Mouse (Mus musculus) thymus, postnatal 14 days (tissue): Measurements from ENCODE around the gene Hif3a.

Experiments
- DNase-seq: peaks from one replicate; pipeline ENCODE4 v3.0.0; 2021

Gene Hif3a

DNA sequence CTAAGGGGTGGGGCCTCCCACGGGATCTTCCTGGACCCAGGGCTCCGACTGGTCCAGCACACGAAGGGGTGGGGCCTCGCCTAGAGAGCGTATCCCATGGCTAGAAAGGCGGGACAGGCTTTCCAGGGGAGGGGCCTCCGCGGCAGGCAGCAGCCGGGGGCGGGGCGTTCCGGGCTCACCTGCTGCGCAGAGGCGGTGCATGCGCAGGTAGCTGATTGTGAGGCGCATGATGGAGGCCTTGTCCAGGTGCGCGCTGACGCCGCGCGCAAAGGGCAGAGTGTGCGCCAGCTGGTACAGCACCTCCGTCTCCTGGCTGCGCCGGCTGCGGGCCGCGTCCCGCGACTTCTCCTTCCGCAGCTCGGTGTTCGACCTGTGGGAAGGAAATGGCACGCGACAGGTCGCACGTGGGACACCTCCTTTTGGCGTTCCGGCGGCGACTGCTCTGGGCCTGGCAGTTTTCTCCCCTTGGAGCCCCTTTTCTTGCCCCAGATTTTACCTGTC lies 6.1 kb downstream of the Hif3a start:
- DNase-seq = peak; percentile 84

DNA sequence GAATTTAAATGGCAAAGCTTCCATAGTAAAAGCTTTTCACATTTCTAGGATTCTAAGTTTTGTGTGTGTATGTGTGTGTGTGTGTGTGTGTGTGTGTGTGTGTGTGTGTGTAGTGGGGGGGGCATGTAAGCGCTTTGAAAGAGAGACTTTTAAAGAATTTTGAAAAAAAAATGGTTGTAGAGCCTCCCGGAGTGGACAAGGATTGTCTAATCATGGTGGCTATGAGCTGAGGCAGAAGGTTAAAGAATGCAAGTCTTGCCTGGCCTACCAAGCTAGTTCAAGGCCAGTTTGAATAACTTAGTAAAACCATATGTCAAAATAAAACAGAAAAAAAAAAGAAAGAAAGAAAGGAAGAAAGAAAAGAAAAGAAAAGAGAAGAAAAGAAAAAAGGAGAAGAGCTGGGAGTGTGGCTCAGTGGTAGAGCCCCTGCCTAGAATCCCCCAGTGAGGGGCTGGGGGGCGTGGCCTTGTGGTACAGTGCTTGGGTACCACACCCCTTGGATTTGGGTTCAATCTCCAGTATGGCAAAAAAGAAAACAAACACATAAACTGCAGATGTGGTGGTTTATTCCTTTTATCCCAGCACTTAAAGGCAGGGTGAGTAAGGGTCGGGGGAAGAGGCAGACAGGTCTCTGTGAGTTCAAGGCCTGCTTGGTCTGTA lies 6.8 kb downstream of the Hif3a start:
- peak; percentile 37 for DNase-seq

GRCm38 (mm10) chr7:17054325-17054989 lies 7.8 kb downstream of the Hif3a start:
- no peak for DNase-seq

- peak; percentile 83 for DNase-seq
These were observed 11.2 kb downstream of the Hif3a start for GRCm38 (mm10) chr7:17050933-17051594.

GRCm38 (mm10) chr7:17050491-17050890 lies 11.7 kb downstream of the Hif3a start:
- DNase-seq = peak; percentile 33

DNA sequence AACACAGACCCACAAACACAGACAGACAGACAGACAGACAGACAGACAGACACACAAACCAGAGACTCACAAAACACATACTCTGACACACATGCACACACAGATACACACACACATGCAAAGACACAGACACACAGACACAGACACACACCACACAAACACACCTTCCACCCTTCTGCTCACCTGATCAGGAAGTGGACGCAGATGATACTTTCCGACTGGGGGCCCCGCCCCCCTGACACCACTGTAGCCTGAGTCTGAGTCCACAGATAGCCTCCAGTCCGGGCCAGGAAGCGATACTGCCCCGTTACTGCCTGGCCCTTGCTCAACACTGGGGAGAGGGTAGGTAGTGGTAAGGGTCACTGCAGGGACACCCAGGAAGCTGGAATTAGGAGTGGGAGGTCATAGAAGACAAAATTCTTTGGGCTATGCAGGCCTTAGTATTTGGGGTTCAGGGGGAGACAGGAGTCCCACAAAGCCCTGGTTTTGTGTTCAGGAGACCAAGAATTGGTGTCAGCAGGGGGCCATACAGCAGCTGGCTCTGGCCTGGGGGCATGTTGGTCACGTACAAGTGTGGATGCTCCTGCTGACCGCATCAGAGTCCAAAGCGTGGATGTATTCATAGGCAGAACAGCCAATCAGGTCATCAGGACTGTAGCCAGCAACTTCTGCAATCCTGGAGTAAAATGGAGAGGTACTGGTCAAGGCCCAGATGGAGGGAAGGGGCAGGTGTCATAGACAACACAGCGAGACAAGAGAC lies 13.6 kb downstream of the Hif3a start:
- no peak for DNase-seq

DNA sequence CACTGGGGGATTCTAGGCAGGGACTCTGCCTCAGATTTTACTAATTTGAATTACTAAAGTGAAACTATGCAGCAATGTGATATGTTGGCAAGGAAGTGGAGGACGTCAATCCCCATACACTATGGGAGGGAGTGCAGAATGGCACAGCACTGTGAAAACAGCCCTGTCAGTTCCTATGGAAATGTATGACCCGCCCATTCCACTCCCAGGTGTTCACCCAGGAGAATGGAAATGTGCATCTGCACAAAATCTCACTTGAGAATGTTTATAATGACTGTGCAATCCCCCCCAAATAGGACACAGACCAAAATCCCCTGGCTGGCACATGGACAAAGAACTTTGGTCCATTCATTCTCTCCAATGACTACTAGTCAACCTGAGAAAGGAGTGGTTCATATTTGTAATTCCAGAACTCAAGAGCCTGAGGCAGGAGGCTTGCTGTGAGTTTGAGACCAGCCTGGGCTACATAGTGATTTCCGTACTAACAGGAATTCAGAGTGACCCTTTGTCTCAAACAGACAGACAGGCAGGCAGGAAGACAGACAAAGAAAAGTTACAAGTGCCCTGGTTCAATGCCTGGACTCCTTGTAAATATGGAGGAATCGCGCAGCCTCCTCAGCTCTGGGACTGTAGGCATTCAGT lies 15.1 kb downstream of the Hif3a start:
- DNase-seq = no peak

DNA sequence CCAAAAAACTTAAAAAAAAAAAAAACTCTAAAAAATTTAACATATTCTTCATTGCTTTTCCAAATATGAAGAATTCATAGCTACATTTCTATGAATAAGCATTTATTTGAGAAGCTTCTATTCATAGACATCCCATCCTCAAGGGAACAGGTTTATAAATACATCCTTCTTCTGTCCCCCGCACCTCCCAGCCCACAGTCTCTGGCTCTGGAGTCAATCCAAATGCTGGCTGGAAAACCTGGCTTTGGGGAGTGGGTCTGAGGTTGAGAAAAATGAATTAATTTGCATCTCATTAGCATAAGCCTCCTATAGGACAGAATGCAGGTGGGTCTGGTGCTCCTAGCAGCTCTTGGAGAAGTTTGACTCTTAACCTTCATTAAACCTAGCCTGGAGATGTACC lies 16.5 kb downstream of the Hif3a start:
- DNase-seq = no peak

DNA sequence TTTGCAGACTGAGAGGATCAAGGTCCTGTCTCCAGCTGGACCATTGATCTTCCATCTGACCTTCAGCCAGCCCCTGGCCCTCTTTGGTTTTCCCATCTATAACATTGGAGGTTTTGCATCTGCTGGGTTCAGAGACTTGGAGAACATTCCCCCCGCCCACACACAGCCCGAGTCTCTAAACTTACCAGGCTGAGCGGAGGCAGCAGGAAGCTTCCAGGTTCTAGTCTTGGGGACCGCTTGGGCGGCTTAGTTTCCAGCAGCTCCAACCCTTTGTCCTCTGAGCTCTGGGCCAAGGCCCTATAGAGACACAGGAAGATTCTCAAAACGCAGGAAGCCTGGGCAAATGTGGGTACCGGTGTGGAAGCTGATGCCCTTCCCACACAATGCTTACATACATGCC lies 22.9 kb downstream of the Hif3a start:
- no peak for DNase-seq

- DNase-seq = no peak
These were observed 24.1 kb downstream of the Hif3a start for GRCm38 (mm10) chr7:17038018-17038695.

DNA sequence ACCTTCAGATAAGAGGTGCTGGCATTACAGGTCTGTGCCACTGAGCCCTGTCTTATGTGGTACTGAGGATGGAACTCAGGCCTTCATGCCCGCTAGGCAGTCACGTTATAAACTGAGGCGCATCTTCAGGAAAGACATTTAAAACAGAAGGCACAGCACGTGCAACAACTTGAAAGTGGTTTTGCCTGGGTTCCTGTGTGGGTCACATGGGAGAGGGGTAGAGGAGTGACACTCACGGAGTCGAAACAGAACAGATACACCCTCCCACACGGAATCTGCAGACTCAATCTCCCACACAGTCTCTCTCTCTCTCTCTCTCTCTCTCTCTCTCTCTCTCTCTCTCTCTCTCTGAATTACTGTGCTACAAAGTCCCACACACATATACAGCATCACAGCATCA lies 32.0 kb downstream of the Hif3a start:
- DNase-seq = no peak

- DNase-seq = no peak
These were observed 33.3 kb downstream of the Hif3a start for GRCm38 (mm10) chr7:17028923-17029322.

DNA sequence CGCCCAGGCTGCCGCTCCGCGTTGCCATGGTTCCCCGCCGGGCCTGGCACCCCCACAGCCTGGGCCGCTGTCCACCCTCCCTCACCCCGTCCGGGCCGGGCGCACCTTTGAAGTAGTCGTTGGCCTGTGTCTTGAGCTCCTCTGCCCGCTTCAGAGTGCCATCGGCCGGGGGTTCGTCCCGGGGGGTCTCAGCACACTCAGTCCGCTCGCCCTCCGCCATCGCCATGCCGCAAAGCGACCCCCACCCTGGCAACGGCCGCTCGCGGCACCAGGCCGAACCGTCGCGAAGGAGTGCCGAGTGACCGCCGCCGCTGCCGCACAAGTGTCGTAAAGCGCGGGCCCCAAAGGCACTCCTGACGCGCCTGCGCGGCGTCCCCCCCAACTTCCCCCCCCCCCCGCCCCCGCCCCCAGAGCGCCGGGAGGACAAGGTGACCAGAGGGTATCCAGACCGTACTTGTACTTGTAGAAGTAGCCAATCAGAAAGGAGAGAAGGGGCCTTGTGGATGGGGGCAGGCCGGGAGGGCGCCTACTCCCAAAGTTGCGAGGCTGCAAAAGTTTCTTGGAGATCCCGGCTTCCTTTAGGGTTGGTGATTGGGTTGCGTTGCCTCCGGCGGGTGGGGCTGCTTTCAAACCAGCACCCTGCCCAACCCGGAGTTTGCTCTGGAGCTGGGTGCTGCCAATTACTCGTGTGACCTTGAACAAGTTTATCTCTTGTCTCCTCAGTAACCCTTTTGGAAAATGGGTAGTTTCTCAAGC lies 34.5 kb downstream of the Hif3a start, which contains the start of gene Ppp5c:
Ppp5c (minus strand) TSS at position 337 of the 756 bp plus-strand sequence.
- peak; percentile 85 for DNase-seq

- peak; percentile 59 for DNase-seq
These were observed 35.3 kb downstream of the Hif3a start for GRCm38 (mm10) chr7:17026710-17027587.

DNA sequence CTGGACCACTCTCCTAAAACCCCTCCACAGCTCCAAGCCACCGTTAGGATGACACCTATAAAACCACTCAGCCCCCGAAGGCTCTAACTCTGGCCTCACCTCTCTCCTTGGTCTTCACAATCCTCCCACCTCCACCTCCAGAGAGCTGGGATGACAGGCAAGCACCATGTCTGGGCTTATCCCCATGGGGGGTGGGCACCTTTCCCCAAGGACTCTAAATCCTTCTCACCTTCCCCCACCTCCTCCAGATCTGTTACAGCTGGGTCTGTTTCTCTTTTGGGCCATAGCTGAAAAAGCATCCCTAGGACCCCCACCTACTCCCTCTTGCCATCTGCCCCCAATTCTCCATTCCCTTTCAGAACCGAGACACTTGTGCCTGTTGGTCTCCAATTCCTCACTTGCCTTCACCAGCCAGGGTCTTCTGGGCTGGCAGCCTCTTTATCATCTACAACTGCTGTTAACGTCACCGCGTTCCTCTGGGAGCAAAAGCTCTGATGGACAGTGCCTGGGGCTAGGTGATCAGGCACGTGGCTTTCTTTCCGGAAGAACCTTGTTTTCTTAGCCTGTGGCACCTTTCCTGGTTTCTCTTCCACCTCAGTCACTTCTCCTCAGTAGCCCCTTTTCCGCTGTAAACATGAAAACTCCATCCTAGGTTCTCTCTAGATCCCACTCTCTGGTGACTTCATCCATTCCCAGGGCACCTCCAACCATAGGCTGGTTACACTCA lies 36.2 kb downstream of the Hif3a start:
- DNase-seq = no peak

DNA sequence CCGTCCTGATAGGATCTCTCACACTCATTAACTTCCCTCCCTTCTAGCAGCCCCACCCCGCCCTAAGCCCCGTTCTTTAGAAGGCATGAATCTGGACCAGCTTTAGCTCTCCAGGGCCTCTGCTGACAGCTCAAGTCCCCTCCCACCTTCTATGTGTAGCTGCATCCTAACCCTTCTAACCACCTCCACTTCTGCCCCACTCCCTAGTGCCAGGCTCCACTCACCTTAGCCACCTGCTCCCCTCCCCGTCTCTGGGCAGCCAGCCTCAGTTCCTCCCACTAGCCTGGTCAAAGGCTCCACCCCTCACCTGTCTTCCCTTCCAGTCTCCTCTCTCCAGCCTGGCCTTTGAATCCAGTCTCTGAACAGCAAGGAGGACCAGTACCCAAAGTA lies 36.7 kb downstream of the Hif3a start:
- no peak for DNase-seq

DNA sequence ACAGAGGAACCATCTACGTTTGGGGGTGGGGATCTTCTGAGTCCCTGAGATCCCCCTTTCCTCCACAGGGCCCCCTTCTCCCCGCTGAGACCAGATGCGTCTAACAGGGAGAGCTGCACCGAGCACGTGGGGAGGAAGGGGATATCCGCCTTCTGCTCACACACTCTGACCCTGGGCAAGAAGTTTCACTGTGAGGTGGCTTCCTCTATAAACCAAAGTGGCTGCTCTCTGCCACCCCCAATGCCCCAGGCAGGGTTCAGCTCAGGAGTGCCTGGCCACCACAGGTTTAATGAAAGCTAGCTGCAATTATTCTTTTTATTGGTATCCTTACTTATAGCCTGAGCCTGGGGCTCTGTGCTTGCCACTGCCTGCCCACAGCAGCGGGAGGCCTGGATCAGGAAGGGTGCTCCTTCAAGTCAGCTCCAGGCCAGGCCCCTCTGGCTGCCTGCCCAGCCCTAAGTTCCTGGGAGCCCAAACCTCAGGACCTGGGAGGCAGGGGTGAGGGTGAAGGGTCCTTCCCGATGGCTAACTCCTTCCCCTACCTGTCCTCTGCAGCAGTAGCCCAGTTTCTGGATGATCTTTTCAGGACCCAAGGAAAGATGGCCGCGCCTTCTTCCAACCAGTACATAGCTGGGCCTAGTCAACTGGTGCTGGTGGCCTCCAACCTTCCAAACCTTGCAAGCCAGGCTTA lies 37.3 kb downstream of the Hif3a start:
- DNase-seq = peak; percentile 72

- no peak for DNase-seq
These were observed 38.1 kb downstream of the Hif3a start for GRCm38 (mm10) chr7:17024141-17024540.

- DNase-seq = no peak
These were observed 38.5 kb downstream of the Hif3a start for GRCm38 (mm10) chr7:17023701-17024100.
